Comparison of ENCODE assay signal across 11 mouse cellular contexts in the genomic region with DNA sequence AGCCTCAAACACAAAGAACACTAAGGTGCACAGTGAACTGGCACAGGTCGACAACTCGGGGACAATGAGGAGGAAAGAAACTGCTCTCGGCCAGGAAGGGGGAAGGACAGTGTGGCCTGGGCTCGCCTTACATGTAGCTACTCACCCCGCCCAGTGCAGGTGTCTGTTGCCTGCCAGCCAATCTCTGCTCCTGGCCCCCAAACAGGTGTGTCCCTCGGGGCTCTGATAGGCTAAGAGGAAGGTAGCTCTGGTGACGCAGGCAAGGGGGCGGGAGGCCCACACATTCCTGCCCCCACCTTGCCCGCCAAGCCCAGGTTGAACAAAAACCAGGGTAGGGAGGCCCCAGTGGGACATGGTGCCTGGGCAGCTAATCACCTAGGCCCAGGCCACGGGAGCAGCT. TPM values are rescaled to one million over a fixed set of nuclear protein-coding genes. Genes with fewer than 3 reads are reported as not detected.
DNase-seq lines count a peak whose midpoint lies in the region; ATAC-seq lines count a peak whose summit lies in the region.
"Had no signal": no experiment of that assay in that cellular context is flagged by ENCODE, and none has a peak within 500 bp of the region (broad histone marks: within the 10 kb centered on the region; RNA-seq: fewer than 3 reads in every experiment).

No protein-coding gene starts in this region.

- intact Hi-C loops in left cerebral cortex, postnatal 14 days (cut with DNase I): no loop called here
- intact Hi-C loops in left cerebral cortex, postnatal 36 days (cut with DNase I): no loop called here

- H3K4me3 ChIP-seq in liver, embryonic 11.5 days (ENCODE audit: low read depth, low read length): no peak overlapping the region
- H3K4me3 ChIP-seq in kidney, embryonic 15.5 days (replicated peaks): peak overlapping the region; percentile 37
- peak overlapping the region; percentile 52 for H3K4me3 ChIP-seq in lung, embryonic 16.5 days (ENCODE audit: low read length)
- H3K4me3 ChIP-seq in forebrain, embryonic 12.5 days (replicated peaks): no peak overlapping the region
- H3K4me3 ChIP-seq: megakaryocyte, embryonic 14.5 days had no signal

- no peak overlapping the region for H3K27ac ChIP-seq in liver, embryonic 11.5 days (ENCODE audit: low read depth, low read length)
- peak overlapping the region; percentile 93 for H3K27ac ChIP-seq in kidney, embryonic 15.5 days
- peak overlapping the region; percentile 97 for H3K27ac ChIP-seq in lung, embryonic 16.5 days (ENCODE audit: low read length)
- no peak overlapping the region for H3K27ac ChIP-seq in forebrain, embryonic 12.5 days

- no peak overlapping the region for H3K9ac ChIP-seq in liver, embryonic 11.5 days (ENCODE audit: low read depth, low read length)
- H3K9ac ChIP-seq in kidney, embryonic 15.5 days: peak overlapping the region; percentile 50
- H3K9ac ChIP-seq in lung, embryonic 16.5 days (ENCODE audit: low read length): peak overlapping the region; percentile 69
- H3K9ac ChIP-seq in forebrain, embryonic 12.5 days: no peak overlapping the region

- no peaks in the 10 kb centered on the region for H3K4me1 ChIP-seq in liver, embryonic 11.5 days (replicated peaks; ENCODE audit: control insufficient read depth, insufficient read depth, low read length)
- peaks cover 32% of the 10 kb centered on the region for H3K4me1 ChIP-seq in kidney, embryonic 15.5 days
- H3K4me1 ChIP-seq in lung, embryonic 16.5 days (replicated peaks; ENCODE audit: control insufficient read depth, insufficient read depth, low read length): peaks cover 17% of the 10 kb centered on the region
- H3K4me1 ChIP-seq in forebrain, embryonic 12.5 days: peaks cover 8% of the 10 kb centered on the region

- H3K27me3 ChIP-seq in liver, embryonic 11.5 days (replicated peaks; ENCODE audit: control insufficient read depth, insufficient read depth, low read length): 0 out of 2 replicates have a peak, but pooled peaks cover 2% of the 10 kb centered on the region
- no peaks in the 10 kb centered on the region for H3K27me3 ChIP-seq in kidney, embryonic 15.5 days
- no peaks in the 10 kb centered on the region for H3K27me3 ChIP-seq in lung, embryonic 16.5 days (ENCODE audit: control insufficient read depth, insufficient read depth, low read depth, low read length)
- peaks cover 6% of the 10 kb centered on the region; the same call in 1 of the 2 replicates for H3K27me3 ChIP-seq in forebrain, embryonic 12.5 days

- ATAC-seq in liver, embryonic 11.5 days (replicated peaks; ENCODE audit: low FRiP score): peak; percentile 39; the same call in 1 of the 2 replicates
- ATAC-seq in kidney, embryonic 15.5 days (replicated peaks; ENCODE audit: low FRiP score): peak; percentile 96
- ATAC-seq in lung, embryonic 16.5 days (ENCODE audit: low read depth): peak; percentile 97
- no peak for ATAC-seq in forebrain, embryonic 12.5 days (ENCODE audit: low FRiP score)

- H3K4me2 ChIP-seq in liver, embryonic 11.5 days: no peak overlapping the region
- H3K4me2 ChIP-seq in kidney, embryonic 15.5 days: peak overlapping the region; percentile 50
- H3K4me2 ChIP-seq in lung, embryonic 16.5 days (ENCODE audit: low read depth, low read length): peak overlapping the region; percentile 58
- no peak overlapping the region for H3K4me2 ChIP-seq in forebrain, embryonic 12.5 days

- DNase-seq in liver, embryonic 11.5 days (ENCODE audit: low spot score): no peak
- no peak for DNase-seq in liver
- peak; percentile 69 to 73 for DNase-seq in urinary bladder, postnatal 4 days (ENCODE audit: low spot score in 2 of 2)
- no peak for DNase-seq in left cerebral cortex, postnatal 14 days (ENCODE audit: low spot score in 2 of 2)
- DNase-seq in left cerebral cortex, postnatal 36 days (ENCODE audit: low spot score in 2 of 2): no peak
- DNase-seq: heart, postnatal 14 days had no signal

- H3K36me3 ChIP-seq in liver, embryonic 11.5 days (ENCODE audit: control insufficient read depth, insufficient read depth, low read length): no peaks in the 10 kb centered on the region
- no peaks in the 10 kb centered on the region for H3K36me3 ChIP-seq in kidney, embryonic 15.5 days
- H3K36me3 ChIP-seq in lung, embryonic 16.5 days (ENCODE audit: control insufficient read depth, insufficient read depth, low read length): no peaks in the 10 kb centered on the region
- no peaks in the 10 kb centered on the region for H3K36me3 ChIP-seq in forebrain, embryonic 12.5 days (replicated peaks)

- WGBS in liver, embryonic 11.5 days: 32% methylated on average over 10 of the region's 10 CpGs
- 16% methylated on average over 10 of the region's 10 CpGs for WGBS in kidney, embryonic 15.5 days
- 18% methylated on average over 10 of the region's 10 CpGs for WGBS in lung, embryonic 16.5 days
- WGBS in forebrain, embryonic 12.5 days: 44% methylated on average over 10 of the region's 10 CpGs

- H3K9me3 ChIP-seq in liver, embryonic 11.5 days (ENCODE audit: control insufficient read depth, low read length): no peaks in the 10 kb centered on the region
- H3K9me3 ChIP-seq in kidney, embryonic 15.5 days (replicated peaks): no peaks in the 10 kb centered on the region
- no peaks in the 10 kb centered on the region for H3K9me3 ChIP-seq in lung, embryonic 16.5 days (ENCODE audit: control insufficient read depth, low read length)
- no peaks in the 10 kb centered on the region for H3K9me3 ChIP-seq in forebrain, embryonic 12.5 days
- H3K9me3 ChIP-seq: megakaryocyte, embryonic 14.5 days had no signal

RNA-seq across cellular contexts. Expression of gene Ttll10, which starts 0.5 kb away (rescaled TPM):
- polyA plus RNA-seq in liver, embryonic 11.5 days (2014; fragmentation: Nextera tagmentation; extraction: Ambion mirVana): 0.12 and 0.56 TPM in 2 replicates
- polyA plus RNA-seq in kidney, embryonic 15.5 days (2015; fragmentation: Nextera tagmentation; extraction: Ambion mirVana): 7.8 TPM in 2 replicates
- 2.8 and 4.0 TPM in 2 replicates for polyA plus RNA-seq in lung, embryonic 16.5 days (2015; fragmentation: Nextera tagmentation; extraction: Ambion mirVana)
- not detected for total RNA-seq in left cerebral cortex, postnatal 14 days (2021)
- 0.22 and 0.37 TPM in 2 replicates for polyA plus RNA-seq in forebrain, embryonic 12.5 days (2016; fragmentation: Nextera tagmentation; extraction: Ambion mirVana)
- not detected for total RNA-seq in left cerebral cortex, postnatal 36 days (2021)
- total RNA-seq: heart, postnatal 14 days; MEL had no signal

RNA-seq across cellular contexts. Expression of gene Tnfrsf18, which starts 33.7 kb away (rescaled TPM):
- polyA plus RNA-seq in liver, embryonic 11.5 days (2014; fragmentation: Nextera tagmentation; extraction: Ambion mirVana): 0.92 and 1.0 TPM in 2 replicates
- polyA plus RNA-seq in kidney, embryonic 15.5 days (2015; fragmentation: Nextera tagmentation; extraction: Ambion mirVana): 1.7 and 2.4 TPM in 2 replicates
- 1.5 and 2.3 TPM in 2 replicates for polyA plus RNA-seq in lung, embryonic 16.5 days (2015; fragmentation: Nextera tagmentation; extraction: Ambion mirVana)
- total RNA-seq in left cerebral cortex, postnatal 14 days (2021): under 1 TPM in 1 of 2 experiments, not detected in 1; 0.32 TPM
- polyA plus RNA-seq in forebrain, embryonic 12.5 days (2016; fragmentation: Nextera tagmentation; extraction: Ambion mirVana): 1.3 and 1.4 TPM in 2 replicates
- total RNA-seq in left cerebral cortex, postnatal 36 days (2021): not detected

RNA-seq across cellular contexts. Expression of gene Tnfrsf4, which starts 46.1 kb away (rescaled TPM):
- polyA plus RNA-seq in liver, embryonic 11.5 days (2014; fragmentation: Nextera tagmentation; extraction: Ambion mirVana): 0.85 TPM in 1 of 2 replicates, not detected in the other
- 0.72 and 0.78 TPM in 2 replicates for polyA plus RNA-seq in kidney, embryonic 15.5 days (2015; fragmentation: Nextera tagmentation; extraction: Ambion mirVana)
- polyA plus RNA-seq in lung, embryonic 16.5 days (2015; fragmentation: Nextera tagmentation; extraction: Ambion mirVana): 1.1 and 2.4 TPM in 2 replicates
- 1 to 10 TPM in 1 of 2 experiments, under 1 TPM in 1; 0.66 to 1.2 TPM for total RNA-seq in left cerebral cortex, postnatal 14 days (2021)
- polyA plus RNA-seq in forebrain, embryonic 12.5 days (2016; fragmentation: Nextera tagmentation; extraction: Ambion mirVana): 0.70 and 1.2 TPM in 2 replicates
- total RNA-seq in left cerebral cortex, postnatal 36 days (2021): 1 to 10 TPM in 1 of 2 experiments, under 1 TPM in 1; 0.39 to 1.9 TPM

RNA-seq across cellular contexts. Expression of gene 9430015G10Rik, which starts 50.1 kb away (rescaled TPM):
- polyA plus RNA-seq in liver, embryonic 11.5 days (2014; fragmentation: Nextera tagmentation; extraction: Ambion mirVana): 34.5 and 39.4 TPM in 2 replicates
- polyA plus RNA-seq in kidney, embryonic 15.5 days (2015; fragmentation: Nextera tagmentation; extraction: Ambion mirVana): 39.4 and 42.8 TPM in 2 replicates
- 37.9 and 42.0 TPM in 2 replicates for polyA plus RNA-seq in lung, embryonic 16.5 days (2015; fragmentation: Nextera tagmentation; extraction: Ambion mirVana)
- 10 to 100 TPM; 28.0 to 28.1 TPM for total RNA-seq in left cerebral cortex, postnatal 14 days (2021)
- polyA plus RNA-seq in forebrain, embryonic 12.5 days (2016; fragmentation: Nextera tagmentation; extraction: Ambion mirVana): 68.9 and 69.0 TPM in 2 replicates
- 10 to 100 TPM; 27.0 to 35.8 TPM for total RNA-seq in left cerebral cortex, postnatal 36 days (2021)

Comparison
In these comparisons a context has a peak if more than half of its experiments do, and no peak if none do; other contexts are left out.
1. DNase-seq: peak in urinary bladder, postnatal 4 days (2 of 2); none in liver, embryonic 11.5 days (single experiment), liver (single experiment), left cerebral cortex, postnatal 14 days (0 of 2) and left cerebral cortex, postnatal 36 days (0 of 2).
2. H3K27ac ChIP-seq: peak in kidney, embryonic 15.5 days (single experiment) and lung, embryonic 16.5 days (single experiment); none in liver, embryonic 11.5 days (single experiment) and forebrain, embryonic 12.5 days (single experiment).
3. H3K4me2 ChIP-seq: peak in kidney, embryonic 15.5 days (single experiment) and lung, embryonic 16.5 days (single experiment); none in liver, embryonic 11.5 days (single experiment) and forebrain, embryonic 12.5 days (single experiment).
4. H3K4me3 ChIP-seq: peak in kidney, embryonic 15.5 days (single experiment) and lung, embryonic 16.5 days (single experiment); none in liver, embryonic 11.5 days (single experiment) and forebrain, embryonic 12.5 days (single experiment).
5. H3K9ac ChIP-seq: peak in kidney, embryonic 15.5 days (single experiment) and lung, embryonic 16.5 days (single experiment); none in liver, embryonic 11.5 days (single experiment) and forebrain, embryonic 12.5 days (single experiment).